Mouse (Mus musculus): ENCODE measurements at regions not wholly inside any gene's neighbourhood (a gene's known extent, or its start where the extent isn't known, plus 50 kb on each side); places are given as distances from the start of the nearest gene placed in this dataset.

GRCm38 (mm10) chr2:30676450-30676832 is 81.6 kb downstream of the Cstad start:
- no peak for DNase-seq

DNA sequence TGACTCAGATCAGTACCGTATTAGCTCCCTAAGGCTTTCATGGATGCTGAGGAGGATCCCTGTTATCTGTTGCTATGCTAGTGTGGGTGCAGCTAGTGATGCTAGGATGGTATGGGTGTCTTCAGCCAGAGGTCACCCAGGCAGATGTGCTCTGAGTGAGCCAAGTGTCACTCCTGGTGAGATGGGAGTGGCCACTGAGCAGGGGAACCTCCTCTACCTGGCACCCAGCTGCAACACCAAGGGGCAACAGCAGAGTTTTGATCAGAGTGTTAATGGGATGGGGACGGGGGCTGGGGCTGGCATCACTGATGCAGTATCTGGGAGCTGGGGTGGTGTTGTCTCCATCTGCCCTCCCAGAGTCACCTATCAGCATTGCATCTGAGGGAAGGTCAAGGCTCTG is 81.0 kb downstream of the Cstad start:
- DNase-seq: no peak

DNA sequence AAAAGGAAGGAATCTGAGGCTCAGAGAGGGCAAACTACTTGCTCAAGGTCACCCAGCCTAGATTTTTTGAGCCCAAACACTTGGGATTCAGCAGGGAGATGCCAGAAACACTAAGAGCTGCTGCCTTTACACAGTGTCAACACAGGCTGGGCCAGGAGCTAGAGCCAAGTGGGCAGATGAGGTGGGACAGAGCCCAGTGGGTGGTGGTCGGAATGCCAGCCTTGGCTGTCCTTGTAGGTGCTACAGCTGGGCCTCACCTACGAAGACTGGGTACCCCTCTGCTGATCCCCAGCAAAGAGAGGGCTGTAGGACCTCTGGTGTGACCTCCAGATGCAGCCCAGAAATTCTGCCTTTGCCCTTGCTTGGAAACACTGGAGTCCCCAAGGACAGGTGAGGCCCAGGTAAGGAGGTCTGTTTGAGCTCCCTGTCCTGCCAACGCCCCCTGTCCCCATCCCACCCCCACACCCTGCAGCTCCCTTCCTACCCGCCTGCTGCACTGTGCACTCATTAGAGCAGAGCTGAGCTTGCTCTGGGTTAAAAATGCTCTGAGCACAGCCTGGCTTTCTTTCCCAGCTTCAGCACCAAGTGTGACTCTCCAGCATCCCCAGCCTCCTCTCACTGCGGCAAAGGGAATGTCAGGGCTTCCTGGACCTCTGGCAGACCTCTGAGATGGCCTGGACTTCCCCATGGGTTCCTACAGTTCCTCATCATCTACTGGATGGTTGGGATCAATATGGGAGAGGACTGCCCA is 76.2 kb downstream of the Cstad start:
- DNase-seq: no peak

DNA sequence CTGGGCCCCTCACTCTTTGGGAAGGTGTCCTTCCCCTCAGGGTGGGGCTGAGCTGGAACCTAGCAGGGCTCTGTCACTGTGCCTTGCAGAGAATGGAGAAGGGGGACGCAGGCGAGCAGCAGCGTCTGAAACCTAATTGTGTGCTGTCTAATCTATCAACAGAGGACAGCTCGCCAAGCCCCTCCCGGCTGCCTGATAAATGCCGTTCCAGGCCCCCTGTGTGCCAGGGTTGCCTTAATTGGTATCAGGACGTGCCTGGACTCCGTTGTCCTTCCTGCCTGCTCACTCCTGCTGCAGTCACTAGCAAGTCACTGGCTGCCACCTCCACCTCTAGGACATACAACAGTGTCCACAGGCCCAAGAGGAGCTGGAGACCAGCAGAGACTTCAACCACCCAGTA is 72.6 kb downstream of the Cstad start:
- DNase-seq: no peak

- DNase-seq: no peak
These were observed 66.3 kb downstream of the Cstad start for GRCm38 (mm10) chr2:30661147-30661546.

GRCm38 (mm10) chr2:30660613-30660991 is 65.8 kb downstream of the Cstad start:
- DNase-seq: peak; percentile 27

DNA sequence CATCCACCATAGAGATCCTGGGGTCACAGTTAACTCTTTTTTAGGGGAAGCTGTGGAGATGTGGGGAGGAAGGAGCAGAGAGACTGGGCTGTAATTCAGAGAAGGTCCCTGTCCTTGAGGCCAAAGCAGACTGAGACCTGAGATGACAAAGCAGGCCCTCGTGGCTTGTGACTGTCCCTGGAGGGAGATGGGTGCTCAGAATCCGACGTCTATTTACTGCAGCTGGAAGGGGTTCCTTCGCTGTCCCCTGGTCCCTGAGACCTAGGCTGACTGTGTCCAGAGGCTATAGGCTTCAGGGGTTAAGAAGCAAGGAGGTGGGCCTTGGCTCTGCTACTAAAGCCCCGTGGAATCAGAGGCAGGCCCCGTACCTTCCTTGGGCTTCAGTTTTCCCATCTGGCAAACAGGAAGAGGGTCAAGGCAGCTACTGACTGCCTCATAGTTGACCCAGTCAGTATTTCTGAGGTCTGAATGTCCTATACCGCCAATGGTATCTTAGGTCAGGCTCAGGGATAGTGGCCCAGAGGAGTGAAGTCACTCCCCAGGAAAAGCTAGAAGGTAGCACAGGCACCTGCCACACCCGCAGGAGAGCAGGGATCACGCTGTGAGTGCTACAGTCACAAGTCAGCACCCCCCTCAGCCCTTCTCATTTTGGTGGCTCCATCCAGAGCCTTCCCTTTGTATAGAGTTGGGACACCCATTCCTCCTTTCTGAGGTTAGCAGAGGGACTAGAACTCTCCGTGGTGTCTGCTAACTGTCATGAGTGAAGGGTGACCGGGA is 65.2 kb downstream of the Cstad start:
- DNase-seq: peak; percentile 57

GRCm38 (mm10) chr2:30658844-30659555 is 64.2 kb downstream of the Cstad start:
- peak; percentile 83 for DNase-seq

Small RNA genes lying in the stretch of these regions (microRNA-seq; reads per million reads assigned to microRNA genes)
- 0 to 1.1 reads per million in 2 experiments for gene Mir3089
